Mouse (Mus musculus) hindbrain, embryonic 11.5 days (tissue): ENCODE data around the gene 1700029H14Rik. TPM values are rescaled to one million over a fixed set of nuclear protein-coding genes. Genes with fewer than 3 reads are reported as not detected.

ENCODE experiments used
- ATAC-seq: fragments of 200-750 bp; cut with Nextera tagmentation; 2 replicates; pipeline ENCODE4 v1.8.0; 2017; ENCODE audit warnings: mild to moderate bottlenecking, moderate TSS enrichment, moderate library complexity; ENCODE audit not compliant: low FRiP score
- DNase-seq: peaks from one replicate; pipeline ENCODE4 v3.0.0-alpha.2; 2015; ENCODE audit warnings: low spot score
- H3K27ac ChIP-seq: fragments of 300-500 bp; sonication (generic); 2 replicates; pipeline ENCODE4 v1.5.1; 2014; ENCODE audit warnings: mild to moderate bottlenecking, low read depth, low read length
- H3K27me3 ChIP-seq: fragments of 300-500 bp; sonication (generic); 2 replicates; pipeline ENCODE4 v1.6.1; 2014; ENCODE audit warnings: mild to moderate bottlenecking, low read length, moderate library complexity, mixed read lengths; ENCODE audit not compliant: control insufficient read depth, insufficient read depth
- H3K36me3 ChIP-seq: fragments of 300-500 bp; sonication (generic); 2 replicates; pipeline ENCODE4 v1.6.1; 2014; ENCODE audit warnings: mild to moderate bottlenecking, low read length, moderate library complexity, mixed read lengths; ENCODE audit not compliant: control insufficient read depth, insufficient read depth
- H3K4me1 ChIP-seq: fragments of 300-500 bp; sonication (generic); replicated peaks from 2 replicates; pipeline ENCODE4 v1.6.1; 2014; ENCODE audit warnings: low read length, mixed read lengths; ENCODE audit not compliant: control insufficient read depth, insufficient read depth
- H3K4me2 ChIP-seq: fragments of 300-500 bp; sonication (generic); replicated peaks from 2 replicates; pipeline ENCODE4 v1.6.1; 2014; ENCODE audit warnings: mild to moderate bottlenecking, low read depth, low read length
- H3K4me3 ChIP-seq: fragments of 300-500 bp; sonication (generic); 2 replicates; pipeline ENCODE4 v1.5.1; 2014; ENCODE audit warnings: low read depth, low read length
- H3K9ac ChIP-seq: fragments of 300-500 bp; sonication (generic); 2 replicates; pipeline ENCODE4 v1.6.1; 2014; ENCODE audit warnings: low read depth, low read length
- H3K9me3 ChIP-seq: fragments of 300-500 bp; sonication (generic); 2 replicates; pipeline ENCODE4 v1.6.1; 2016; ENCODE audit warnings: low read length; ENCODE audit not compliant: control insufficient read depth
- WGBS: fragments of 180-500 bp; shearing (Covaris S2); extraction: QIAGEN DNeasy Blood & Tissue Kit; methylation state at CpG from one replicate; pipeline ENCODE4 v1.1.7; 2014; 5-methylcytosine and 5-hydroxymethylcytosine counted together
- polyA plus RNA-seq: library from polyadenylated mRNA; unstranded; fragments of >200 nt; fragmentation: Nextera tagmentation; extraction: Ambion mirVana; gene quantifications from 2 replicates; pipeline ENCODE4 v1.2.1, GENCODE M21; 2014

The 1700029H14Rik gene
- polyA plus RNA-seq, 1 experiment from 2014 or later, result not detected

DNA sequence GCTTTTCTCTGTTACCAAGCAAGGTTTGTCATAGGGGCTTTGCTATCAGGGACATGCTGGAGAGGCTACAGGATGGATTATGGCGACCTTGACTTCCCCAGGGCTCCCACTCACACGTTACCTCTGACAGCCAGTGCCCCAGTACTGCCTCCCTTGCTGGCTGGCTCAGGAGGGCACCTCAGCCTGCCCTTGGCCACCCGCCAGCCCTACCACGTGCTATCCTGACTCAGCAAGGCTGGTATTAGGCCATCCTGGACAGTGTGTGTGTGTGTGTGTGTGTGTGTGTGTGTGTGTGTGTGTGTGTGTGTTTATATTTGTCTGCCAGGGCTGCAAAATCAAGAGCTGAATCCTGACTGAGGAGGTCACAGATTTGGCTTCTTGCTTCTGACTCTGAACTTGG, 55.4 kb downstream of the 1700029H14Rik start:
- ATAC-seq (no peak), DNase-seq (no peak)
- no peak overlapping the region for H3K27ac ChIP-seq
- WGBS, result 53% methylated on average over 4 of the region's 4 CpGs
- no peak overlapping the region for H3K4me2 ChIP-seq
- no peaks in the 10 kb centered on the region for H3K27me3 ChIP-seq
- H3K9ac ChIP-seq, result no peak overlapping the region
- no peak overlapping the region for H3K4me3 ChIP-seq
- H3K4me1 ChIP-seq, result no peaks in the 10 kb centered on the region
- no peaks in the 10 kb centered on the region for H3K36me3 ChIP-seq
- no peaks in the 10 kb centered on the region for H3K9me3 ChIP-seq

DNA sequence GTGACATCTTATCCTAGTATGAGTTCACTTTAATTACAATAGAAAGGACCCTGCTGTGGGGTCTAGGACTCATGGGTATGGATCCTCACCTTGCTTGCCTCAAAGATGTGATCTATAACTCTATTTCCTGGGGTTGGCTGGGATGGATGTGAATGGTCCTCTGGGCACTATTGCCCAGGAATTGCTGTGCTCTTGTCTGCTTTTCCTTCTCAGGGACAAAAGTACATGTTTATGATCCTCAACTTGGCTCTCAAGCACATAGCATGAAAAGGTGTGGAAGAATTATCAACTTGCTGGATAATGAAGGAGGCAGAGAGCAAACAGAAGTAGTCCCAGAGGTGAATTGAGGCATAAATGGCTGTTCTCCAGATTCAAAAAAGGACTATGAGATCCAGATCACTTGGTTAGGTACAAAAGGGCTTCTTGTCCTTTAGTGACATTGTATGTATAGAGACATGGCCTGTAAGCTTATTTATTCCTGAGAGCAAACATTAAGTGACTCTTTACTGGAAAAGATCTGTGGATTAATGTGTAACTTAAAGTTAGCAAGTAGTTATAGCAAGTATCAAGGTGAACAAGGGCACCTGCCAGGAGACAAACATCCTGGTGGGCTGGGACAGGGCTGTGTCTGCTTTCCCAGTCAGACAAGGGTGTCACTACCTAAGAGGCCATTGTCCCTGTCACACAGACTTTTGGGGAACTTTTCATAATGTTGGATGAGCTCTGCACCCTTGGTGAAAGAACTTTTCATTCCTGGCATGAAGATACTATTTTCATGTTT, 57.2 kb downstream of the 1700029H14Rik start:
- no peak for ATAC-seq
- Histone ChIP-seq H3K4me1 (no peaks in the 10 kb centered on the region), H3K27ac (no peak overlapping the region), H3K9ac (no peak overlapping the region), H3K4me3 (no peak overlapping the region), H3K9me3 (no peaks in the 10 kb centered on the region), H3K27me3 (no peaks in the 10 kb centered on the region), H3K4me2 (no peak overlapping the region), H3K36me3 (no peaks in the 10 kb centered on the region)
- DNase-seq, result no peak

DNA sequence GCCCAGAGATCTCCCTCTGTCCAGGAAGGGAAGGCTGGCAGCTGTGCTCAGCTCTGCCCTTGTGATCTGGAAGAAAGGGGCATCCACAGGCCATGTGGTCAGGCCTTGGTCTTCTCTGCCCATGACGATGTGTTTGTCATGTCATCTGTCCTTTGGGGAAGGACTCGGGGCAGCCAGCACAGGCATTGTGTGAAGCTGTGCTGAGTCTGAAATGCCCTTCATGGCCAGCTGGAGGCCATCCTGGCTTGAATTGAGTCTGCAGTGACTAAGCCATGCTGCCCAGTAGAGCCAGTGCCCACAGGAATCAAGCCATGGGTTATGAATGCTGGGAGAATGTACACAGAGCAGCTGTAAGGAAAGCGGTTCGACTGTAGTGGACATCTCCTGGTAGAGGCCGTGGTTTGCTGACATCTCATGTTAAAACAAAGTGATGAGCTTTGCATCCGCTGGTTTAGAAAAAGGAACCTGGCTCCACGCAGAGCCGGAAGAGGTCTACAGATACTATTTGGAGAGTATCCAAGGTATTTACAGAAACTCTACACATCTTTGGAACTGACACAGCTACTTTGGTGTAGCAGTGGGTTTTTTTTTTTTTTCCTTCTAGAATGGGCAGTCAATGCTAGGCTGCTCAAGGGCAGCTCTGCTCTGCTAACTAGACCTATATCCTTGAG, 58.2 kb downstream of the 1700029H14Rik start:
- Histone ChIP-seq H3K4me2 (no peak overlapping the region), H3K27me3 (no peaks in the 10 kb centered on the region), H3K4me1 (no peaks in the 10 kb centered on the region), H3K36me3 (no peaks in the 10 kb centered on the region), H3K9ac (no peak overlapping the region), H3K27ac (no peak overlapping the region), H3K4me3 (no peak overlapping the region), H3K9me3 (no peaks in the 10 kb centered on the region)
- WGBS, result 87% methylated on average over 8 of the region's 8 CpGs
- no peak for ATAC-seq
- DNase-seq, result no peak

DNA sequence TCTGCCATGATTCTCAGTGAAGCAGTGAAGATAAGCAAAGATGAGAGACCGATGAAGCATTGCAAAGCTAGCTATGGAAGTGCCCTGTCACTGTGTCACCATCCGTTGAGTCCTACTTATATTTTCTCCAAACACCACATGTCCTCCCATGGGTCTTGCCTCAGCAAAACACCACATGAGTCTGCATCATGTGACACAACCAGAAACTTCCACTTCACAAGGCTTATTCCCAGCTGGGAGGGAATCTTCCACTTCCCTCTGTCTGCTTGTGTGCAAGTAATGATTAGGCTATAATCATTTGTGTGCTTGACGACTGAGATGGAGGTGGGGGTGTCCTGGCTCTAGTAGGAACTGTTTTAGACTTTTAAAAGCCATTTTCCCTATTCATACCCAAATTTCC, 61.0 kb downstream of the 1700029H14Rik start:
- no peak for ATAC-seq

More for the DNA sequence above, 61.0 kb downstream of the 1700029H14Rik start:
- no peaks in the 10 kb centered on the region for H3K27me3 ChIP-seq
- H3K9ac ChIP-seq, result no peak overlapping the region
- 86% methylated on average over 3 of the region's 3 CpGs for WGBS
- H3K36me3 ChIP-seq, result no peaks in the 10 kb centered on the region
- no peaks in the 10 kb centered on the region for H3K4me1 ChIP-seq
- no peaks in the 10 kb centered on the region for H3K9me3 ChIP-seq
- H3K27ac ChIP-seq, result no peak overlapping the region
- DNase-seq, result no peak
- no peak overlapping the region for H3K4me3 ChIP-seq
- H3K4me2 ChIP-seq, result no peak overlapping the region

Other genes with a start within 250 kb of the 1700029H14Rik start
- 175 and 188 TPM in 2 replicates for gene Tfdp1, start 223.7 kb downstream of the 1700029H14Rik start, polyA plus RNA-seq
- gene Atp4b, start 165.6 kb downstream of the 1700029H14Rik start, polyA plus RNA-seq, result 0.11 TPM in 1 of 2 replicates, not detected in the other
- 0.03 TPM in 1 of 2 replicates, not detected in the other for gene Grk1, start 157.4 kb downstream of the 1700029H14Rik start, polyA plus RNA-seq
- not detected in 2 replicates for gene Tmem255b, start 127.3 kb downstream of the 1700029H14Rik start, polyA plus RNA-seq
- 5.9 and 9.8 TPM in 2 replicates for gene Gas6, start 68.0 kb downstream of the 1700029H14Rik start, polyA plus RNA-seq
- gene Rasa3, start 115.1 kb upstream of the 1700029H14Rik start, polyA plus RNA-seq, result 19.4 and 24.3 TPM in 2 replicates
- 0.85 and 1.0 TPM in 2 replicates for gene Cfap97d2, start 143.4 kb upstream of the 1700029H14Rik start, polyA plus RNA-seq
- 262 and 270 TPM in 2 replicates for gene Cdc16, start 195.2 kb upstream of the 1700029H14Rik start, polyA plus RNA-seq
- 40.3 and 43.7 TPM in 2 replicates for gene Upf3a, start 223.2 kb upstream of the 1700029H14Rik start, polyA plus RNA-seq